Mouse (Mus musculus) adrenal gland (tissue): ENCODE data around the gene Cenpu.

Experiments
- intact Hi-C: fragments of 180-260 bp; cut with DNase I; formaldehyde crosslinking; loops from one replicate; pipeline ENCODE4 v1.15.1; 2025

Gene Cenpu

DNA sequence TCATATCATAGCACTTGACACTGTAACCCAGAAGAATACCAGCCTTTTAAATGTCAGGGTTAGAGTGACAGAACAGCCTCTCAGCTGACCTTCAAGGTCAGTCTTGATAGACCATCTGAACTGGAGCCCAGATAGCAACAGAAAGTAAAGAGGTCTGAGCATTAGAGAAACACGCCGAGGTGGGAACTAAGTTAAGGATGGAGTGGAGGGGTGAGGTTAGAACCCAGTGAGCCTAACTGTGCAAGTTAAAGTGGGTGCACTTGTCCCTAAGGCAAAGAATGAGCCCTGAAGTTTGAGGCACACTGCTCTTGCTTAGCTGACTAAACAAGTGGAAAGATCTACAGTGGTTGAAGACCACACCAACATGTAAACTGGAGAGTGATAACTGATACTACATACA lies 46.3 kb downstream of the Cenpu start:
- intact Hi-C loops, result no loop called here

DNA sequence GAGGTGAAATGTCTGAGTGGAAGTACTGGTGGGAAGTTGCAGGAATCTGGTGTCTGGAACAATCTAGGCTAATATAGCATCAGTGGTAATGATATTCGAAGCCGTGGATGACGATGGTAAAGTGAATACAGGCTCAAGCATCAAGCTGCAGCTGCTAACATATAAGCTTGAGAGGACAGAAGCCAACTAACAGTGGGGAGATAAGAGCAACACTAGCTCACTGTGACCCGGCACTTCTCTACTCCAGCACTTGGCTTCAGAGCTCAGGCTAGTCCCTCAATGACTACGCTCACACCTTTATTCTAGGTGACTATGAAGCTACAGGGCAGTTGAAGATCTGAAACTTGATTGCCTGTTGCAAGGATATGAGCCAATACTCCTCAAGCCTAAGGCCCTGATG lies 46.9 kb downstream of the Cenpu start:
- intact Hi-C loops, result no loop called here

DNA sequence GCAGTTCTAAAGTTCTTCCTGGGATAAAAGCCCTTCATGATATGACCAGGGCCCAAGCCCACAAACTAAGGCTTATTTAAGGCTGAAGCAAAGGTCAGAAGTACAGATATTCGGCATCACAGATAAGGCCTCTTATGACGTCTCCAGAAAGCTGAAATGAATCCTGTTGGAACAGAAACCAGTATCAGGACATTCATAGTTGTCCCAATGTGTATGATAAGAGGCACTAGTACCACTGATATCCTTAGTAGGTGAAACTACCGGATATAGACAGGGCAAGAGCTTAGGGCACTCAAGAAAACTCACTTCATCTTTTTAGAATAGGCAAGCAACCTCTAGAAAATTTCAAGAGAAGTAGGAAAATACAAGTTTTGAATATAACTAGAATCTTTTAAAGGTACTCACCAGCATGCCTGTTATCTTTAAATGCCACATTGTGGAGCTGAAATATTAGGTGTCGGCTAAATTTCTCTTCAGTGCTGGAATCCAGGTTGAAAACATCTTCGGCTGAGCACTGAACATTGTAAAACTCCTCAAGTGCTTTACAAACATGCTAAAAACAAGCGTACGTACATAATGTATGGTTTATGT lies 47.6 kb downstream of the Cenpu start:
- intact Hi-C loops, result no loop called here

DNA sequence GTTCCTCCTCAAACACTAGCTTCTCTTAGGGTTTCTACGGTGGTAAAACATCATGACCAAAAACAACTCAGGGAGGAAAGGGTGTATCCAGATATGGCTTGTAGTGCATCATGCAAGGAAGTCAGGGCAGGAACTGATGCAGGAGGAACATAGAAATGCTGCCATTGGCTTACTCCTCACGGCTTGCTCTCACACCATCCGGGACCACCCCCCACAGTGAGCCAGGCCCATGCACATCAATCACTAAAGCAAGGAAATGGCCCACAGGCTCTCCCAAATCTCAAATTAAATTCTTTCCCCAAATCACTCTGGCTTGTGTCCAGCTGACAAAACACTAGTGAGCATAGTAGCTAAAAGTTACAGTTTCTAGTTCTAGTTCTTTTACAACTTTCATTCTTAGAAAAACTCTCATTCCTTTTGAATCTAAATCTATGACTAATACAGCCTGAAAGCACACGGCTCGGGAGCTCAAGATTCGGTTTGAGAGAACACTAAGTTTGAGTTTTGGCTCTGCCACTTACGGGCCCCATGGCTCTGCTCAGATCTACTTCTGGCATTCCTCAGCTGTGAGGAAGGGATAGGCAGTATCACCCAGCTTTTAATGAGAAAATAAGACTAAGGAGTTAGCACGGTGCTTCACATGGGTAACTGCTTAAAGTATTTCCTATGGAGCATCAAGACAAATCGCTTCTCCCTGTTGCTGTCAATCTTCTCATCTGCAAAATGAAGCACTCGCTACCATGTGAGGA lies 49.3 kb downstream of the Cenpu start:
- intact Hi-C loops, result no loop called here

DNA sequence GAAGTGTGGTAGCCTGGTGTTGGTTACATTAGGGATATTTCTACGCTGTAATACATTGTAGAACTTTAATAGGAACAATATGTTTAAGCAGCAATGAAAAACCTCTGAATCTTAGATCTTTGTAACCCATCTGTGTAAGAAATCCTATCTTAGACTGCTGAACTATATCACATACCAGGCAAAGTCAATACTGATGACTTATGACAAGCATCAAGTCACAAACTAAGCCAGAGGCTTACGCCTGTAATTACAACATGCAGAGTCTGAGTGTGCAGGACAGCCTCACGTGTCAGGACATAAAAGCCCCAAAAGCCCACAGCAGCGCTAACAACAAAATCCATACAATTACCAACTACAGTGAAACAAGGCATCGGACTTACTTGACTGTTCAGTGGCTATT lies 51.8 kb downstream of the Cenpu start:
- intact Hi-C loops, result no loop called here

DNA sequence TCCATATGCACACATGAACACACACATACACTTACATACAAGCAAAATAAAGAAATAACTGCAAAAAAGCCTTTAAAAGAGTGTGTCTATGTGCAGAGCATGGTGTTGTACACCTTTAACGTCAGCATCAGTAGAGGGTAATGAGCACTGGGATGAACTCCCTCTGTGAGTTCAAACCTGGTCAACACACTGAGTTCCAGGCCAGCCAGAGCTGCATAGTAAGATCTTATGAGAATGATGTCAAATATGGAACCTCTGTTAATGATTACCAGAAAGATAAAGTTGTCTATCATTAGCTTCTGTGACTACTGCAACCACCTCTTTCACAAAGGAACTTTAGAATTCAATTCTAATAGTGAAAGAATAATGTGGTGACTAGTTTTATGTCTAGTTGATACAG lies 55.1 kb downstream of the Cenpu start:
- intact Hi-C loops, result no loop called here

DNA sequence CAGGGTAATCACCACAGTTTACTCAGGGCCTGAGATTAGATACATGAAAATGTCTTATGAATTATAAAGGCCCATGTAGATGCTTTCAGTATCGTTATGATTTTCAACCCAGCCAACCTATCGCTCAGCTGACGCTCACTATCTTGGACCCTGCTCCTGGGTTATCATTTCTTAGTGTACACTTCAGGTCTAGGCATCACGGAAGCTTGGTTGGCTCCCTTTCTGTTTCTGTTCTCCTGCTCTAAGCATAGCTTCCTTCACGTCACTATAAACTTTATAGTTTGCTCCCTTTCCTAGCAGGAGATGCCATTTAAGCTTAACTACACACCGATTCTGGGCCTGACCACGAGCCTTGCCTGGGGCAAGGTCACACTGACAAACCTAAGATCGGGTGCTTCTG lies 59.7 kb downstream of the Cenpu start:
- intact Hi-C loops, result no loop called here

DNA sequence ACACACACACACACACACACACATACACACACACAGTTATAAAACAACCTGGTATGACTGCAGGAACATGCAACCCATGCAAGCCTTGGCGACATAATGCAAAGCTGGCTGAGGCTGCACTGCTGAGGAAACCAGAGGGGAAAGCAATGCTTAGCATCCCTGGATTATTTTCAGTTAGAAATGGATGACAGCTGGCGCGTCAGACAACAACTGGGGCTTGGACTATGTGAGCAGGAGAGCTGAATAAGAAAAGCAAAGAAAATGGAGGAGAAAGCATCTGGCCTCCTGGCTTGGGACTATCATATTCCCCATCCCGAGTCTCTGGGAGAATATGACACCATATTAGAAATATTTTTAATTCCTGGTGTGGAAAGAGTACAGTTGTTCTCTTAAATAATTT lies 61.1 kb downstream of the Cenpu start:
- intact Hi-C loops, result no loop called here

DNA sequence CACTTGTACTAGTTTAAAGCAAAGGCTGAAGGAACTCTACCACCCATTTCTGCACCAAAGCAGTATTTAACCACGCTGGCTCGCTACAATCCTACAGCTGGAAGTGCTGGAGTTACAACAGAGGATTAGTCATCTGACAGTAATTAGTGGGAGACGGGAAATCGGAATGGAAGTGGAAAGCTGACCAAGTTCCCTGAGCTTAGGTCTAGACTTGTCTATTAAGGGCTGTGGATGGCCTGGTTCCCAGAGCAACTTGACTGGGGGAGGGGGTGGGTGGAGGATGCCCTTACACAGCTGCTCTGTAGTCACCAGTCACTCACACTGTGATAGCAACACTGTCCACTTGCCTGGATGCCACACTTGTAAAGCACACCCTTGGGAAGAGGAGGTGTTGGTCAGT lies 61.5 kb downstream of the Cenpu start:
- intact Hi-C loops, result no loop called here

DNA sequence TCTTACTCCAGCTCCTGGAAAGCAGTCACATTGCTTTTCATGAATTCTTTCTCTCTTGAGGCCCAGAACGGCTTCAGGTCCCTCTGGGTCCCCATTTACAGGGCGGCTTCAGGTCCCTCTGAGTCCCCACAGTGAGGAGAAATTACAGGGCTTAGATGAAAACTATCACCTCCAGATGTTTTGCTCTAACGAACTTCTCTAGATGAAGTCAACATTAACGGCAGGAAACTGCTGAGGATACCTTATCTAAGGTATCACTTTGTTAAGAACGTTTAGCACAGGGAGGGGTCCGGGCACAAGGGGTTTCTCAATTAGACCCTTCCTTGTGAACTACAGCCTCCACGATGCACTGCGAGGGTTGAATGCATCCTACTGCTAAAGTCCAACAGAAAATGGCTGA lies 64.1 kb downstream of the Cenpu start:
- intact Hi-C loops, result no loop called here

DNA sequence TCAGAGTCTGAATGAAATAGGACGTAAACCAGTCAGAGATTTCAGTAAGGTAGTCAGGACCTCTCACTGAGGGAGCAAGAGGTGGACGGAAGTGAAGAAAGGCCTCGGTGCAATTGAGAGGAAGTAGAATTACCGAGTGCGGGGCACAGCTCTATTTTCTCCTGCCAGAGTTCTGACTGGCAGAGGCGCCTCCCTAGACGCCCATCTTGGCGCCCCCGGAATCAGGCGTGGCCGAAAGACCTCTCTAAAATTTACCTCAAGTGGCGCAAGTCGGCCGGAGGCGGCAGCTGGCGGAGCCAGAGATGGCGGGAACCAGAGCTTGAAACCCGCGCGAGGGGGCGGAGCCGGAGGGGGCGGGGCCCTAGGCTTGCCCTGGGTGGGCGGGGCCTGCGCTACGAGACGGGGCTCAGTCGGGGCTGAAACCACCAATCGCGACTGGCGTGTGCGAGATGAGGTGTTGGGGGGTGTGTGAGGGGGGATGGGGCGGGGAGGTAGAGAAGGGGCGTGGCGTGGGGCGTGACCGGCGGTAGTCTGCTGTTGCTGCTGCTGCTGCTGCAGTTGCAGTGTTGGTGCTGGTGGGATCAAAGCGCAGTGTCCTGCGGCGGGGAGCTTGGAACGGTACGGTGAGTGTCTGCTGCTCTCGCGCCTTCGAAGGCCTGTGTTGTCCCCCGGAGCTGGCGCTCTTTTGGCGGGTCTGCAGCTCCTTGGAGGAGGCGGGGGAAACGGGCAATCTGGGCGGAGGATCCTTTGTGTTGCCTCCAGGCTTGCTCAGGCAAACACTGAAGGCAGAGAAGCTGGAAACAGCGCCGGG lies 65.3 kb downstream of the Cenpu start, which contains the start of the genes Primpol and Casp3:
Gene Primpol (minus strand): TSS at position 334 of the 811 bp plus-strand sequence.
Gene Casp3 (plus strand): TSS at position 413 of the 811 bp plus-strand sequence.
- intact Hi-C loops, result no loop called here

DNA sequence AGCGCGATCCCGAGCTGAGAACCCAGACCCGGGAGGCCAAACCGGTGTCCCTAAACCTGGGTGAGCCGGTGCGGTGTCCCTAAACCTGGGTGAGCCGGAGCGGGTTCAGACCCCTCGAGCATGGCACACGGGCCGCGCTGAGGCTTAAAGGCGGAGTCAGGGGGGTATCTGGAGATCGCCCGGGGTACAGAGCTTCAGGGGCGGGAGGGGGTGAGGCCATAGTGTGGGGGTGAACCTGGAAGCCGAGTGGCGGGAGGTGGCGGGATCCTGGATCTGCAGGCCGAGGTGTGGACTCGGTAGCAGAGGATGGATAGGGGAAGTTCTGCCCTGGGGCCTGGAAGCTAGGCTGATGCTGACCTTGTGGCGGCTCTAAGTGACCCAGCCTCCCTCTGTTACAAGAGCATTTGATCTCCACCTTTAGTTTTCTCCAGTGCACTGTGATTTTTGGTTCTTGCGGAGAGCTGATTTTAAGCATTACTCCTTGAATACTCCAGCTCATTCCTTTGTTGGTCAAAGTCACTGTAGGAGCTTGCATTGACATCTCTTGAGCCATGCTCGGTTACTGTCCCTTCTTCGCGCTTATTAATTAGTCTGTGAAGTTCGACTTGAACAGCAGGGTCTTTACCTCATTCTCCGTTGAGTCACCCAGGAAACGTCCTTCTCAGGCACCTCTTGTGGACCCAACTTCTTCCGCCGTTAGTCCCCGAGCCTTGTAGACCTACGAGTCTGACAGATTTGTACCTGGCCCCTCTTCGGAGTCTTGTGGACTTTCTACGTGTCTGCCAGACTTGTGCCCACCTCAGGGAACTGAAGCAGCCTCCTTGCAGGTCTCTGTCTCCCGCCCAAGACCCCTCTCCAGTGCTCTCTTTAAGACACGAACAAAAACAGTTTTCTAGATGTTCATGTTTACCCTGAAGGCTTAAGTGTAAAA lies 66.1 kb downstream of the Cenpu start:
- intact Hi-C loops, result no loop called here

DNA sequence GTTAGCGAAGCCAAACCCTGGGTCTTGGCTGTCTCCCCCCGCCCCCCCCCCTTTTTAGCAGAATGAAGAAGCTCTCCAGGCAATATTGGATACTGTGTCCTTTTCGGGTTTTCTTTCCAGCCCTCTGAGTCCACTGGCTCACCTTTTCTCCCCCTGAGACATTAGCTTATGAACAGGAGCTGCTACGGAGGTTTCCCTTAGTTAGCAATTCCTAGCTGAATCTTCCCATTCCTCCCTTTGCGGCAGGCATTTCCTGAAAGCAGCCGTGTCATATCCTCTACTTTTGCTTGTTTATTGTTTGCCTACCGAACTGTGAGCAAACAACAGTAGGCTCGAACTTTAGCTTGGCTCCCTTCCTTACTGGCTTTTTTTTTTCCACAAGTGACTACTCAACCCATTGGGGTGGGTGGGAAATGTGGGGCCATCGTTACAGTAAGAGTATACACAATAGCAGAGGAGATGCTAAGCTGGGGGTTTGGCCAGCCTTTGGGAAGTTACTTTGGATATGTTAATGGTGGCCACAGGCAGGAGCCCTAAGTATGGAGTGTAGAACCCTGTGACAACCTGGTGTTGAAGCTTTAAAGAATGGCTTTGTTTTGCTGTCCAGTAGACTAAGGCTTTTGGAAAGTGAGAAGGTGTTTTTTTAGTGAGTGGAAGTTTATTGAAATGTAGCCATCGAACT lies 67.0 kb downstream of the Cenpu start:
- intact Hi-C loops, result no loop called here

DNA sequence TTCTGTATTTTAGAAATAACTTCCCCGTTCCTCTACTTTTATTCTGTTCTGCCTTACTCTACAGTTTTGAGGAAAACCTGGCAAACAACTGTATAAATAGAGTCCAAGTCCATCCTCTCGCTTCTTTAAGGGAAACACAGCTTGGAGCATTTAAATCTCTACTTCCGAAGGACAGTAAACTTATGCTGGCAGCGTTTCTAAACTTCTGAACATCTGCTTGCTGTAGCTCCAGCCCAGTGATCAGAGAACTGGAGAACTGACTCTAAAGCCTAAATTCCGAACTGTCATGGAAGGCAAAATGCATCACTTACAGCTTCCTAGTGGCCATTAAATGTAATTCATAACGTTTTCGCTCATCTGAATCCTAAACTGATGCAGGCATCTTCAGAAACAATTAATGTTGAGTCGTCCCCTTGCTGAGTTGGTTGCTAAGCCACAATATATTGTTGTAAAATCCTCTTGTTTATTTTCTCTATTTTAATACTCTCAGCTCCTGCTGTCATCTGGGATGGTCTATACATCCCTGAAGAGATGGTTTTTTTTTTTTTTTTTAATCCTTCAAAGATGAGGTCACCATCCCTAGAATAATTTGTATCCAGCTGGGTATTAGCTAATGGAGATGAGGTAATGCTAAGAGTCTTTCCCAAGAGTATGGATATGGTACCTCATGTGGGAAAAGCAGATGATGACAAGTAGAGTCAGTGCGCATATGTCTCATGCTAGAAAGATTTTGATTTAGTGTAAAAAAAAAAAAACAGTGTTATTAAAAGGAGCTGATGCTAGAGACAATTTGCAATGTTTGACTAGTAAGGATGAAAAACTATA lies 70.8 kb downstream of the Cenpu start:
- intact Hi-C loops, result no loop called here

DNA sequence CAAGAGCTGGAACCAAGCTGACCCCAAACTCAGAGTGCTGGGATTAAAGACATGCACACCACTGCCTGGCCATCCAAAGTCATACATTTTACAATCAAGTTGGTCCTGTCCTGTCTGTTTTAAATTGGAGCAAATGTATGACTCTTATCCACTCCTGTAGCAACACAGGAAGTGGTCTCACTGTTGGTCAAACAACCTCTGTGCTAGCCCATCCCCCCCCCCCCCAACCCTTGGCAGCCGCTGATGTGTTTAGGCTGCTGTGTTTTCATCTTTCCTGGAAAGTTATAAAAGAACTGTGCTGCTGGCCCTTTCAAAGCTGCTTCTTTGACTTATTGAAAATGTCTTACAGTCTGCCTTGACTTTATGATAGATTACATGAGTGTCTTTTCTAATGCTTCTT lies 73.3 kb downstream of the Cenpu start:
- intact Hi-C loops, result no loop called here

DNA sequence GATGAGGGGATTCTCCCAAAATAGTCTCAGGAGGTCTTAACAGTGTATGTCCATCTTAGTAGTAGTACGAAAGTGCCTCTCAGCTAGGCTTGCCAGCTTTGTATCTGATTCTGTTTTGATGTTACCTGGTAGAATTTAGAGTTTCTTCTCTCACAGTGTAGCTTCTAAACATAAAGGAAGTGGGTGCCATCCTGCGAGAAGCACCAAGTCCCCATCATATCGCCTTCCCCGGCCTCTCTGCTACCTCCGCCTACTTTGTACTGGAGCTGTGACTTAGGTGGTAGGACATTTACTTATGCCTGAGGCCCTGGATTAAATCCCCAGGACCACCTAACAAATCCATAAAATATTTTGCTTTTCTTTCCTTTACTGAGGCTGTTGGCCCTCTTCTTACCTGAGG lies 74.8 kb downstream of the Cenpu start:
- intact Hi-C loops, result no loop called here

DNA sequence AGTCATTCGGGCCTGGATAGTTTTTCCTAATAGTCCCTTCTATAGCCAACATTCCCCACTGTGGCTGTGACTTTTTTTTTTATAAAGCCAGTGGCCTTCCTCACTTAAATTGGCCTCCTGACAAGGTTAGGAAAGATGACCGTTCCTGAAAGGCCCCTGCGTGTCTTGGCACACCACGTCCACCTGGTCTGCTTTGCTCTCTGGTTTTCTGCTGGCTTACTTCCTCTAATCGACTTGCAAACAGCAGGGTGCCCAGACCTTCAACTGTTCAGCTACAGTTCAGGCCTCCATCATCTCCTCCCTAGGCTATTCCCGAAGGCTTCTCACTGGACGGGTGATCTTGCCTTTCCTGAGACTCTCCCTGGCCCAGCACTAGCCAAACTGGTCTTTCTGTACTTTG lies 76.1 kb downstream of the Cenpu start:
- intact Hi-C loops, result no loop called here

DNA sequence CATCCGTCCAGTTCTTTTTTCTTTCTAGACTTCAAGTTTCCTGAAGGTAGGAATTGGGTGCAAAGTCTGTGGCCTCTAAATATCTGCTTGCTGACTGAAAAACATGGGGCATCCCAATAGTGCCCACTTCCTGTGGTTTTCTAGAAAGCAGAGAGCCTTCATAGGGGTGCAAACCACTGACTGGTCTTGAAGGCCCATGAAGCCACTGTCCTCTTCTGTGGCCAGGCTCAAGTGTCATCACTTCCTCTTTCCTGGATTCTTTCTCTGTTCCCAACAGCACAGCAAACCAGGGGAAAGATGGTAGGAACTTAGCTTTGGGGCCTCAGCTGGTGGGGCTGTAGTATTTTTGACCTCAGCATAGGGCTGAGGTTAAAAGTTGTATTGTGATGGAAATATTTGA lies 76.8 kb downstream of the Cenpu start:
- intact Hi-C loops, result no loop called here
